Mouse (Mus musculus): ENCODE measurements around the gene Smarcal1.

DNA sequence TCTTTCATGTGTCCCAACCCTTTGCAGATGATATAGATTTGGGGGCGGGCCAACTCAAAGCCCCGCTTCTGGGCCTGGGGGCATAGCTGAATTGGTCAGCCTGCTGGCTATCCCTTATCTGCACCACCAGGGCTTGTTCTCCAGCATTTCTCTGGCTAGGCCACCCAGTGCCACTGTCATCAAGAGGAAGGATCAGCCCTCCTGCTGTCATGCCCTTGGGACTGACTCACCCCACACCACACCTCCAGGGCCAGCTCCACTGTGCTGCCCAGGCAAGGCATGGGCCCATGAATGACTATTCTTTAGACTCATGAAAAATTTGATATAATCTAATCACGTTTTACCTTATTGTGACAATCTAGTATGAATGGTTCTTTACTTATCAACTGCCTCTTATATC lies 26.6 kb upstream of the Smarcal1 start:
- TF ChIP-seq EP300 (IDR thresholded peaks at IDR 0.05; ENCODE audit: low read depth) (no peak), CTCF (IDR thresholded peaks at IDR 0.05; ENCODE audit: low read depth) (no peak)

Data from liver, postnatal 0 days (tissue).